Mouse (Mus musculus) neural tube, embryonic 11.5 days (tissue): ENCODE data around the gene Pacsin1. TPM values are rescaled to one million over a fixed set of nuclear protein-coding genes. Genes with fewer than 3 reads are reported as not detected.

Experiments
- ATAC-seq: fragments of 200-750 bp; cut with Nextera tagmentation; 2 replicates; pipeline ENCODE4 v1.8.0; 2017; ENCODE audit warnings: moderate number of reproducible peaks, mild to moderate bottlenecking, moderate TSS enrichment, moderate library complexity; ENCODE audit not compliant: insufficient read depth, low FRiP score, low TSS enrichment
- DNase-seq: peaks from one replicate; pipeline ENCODE4 v3.0.0-alpha.2; 2015; ENCODE audit warnings: low spot score
- H3K27ac ChIP-seq: fragments of 300-500 bp; sonication (generic); 2 replicates; pipeline ENCODE4 v1.5.1; 2014; ENCODE audit warnings: low read depth, mild to moderate bottlenecking, low read length
- H3K27me3 ChIP-seq: fragments of 300-500 bp; sonication (generic); 2 replicates; pipeline ENCODE4 v1.6.1; 2014; ENCODE audit warnings: mild to moderate bottlenecking, low read length, mixed read lengths; ENCODE audit not compliant: control insufficient read depth, insufficient read depth
- H3K36me3 ChIP-seq: fragments of 300-500 bp; sonication (generic); 2 replicates; pipeline ENCODE4 v1.6.1; 2014; ENCODE audit warnings: mild to moderate bottlenecking, low read length, moderate library complexity, mixed read lengths; ENCODE audit not compliant: control insufficient read depth, insufficient read depth
- H3K4me1 ChIP-seq: fragments of 300-500 bp; sonication (generic); 2 replicates; pipeline ENCODE4 v1.6.1; 2014; ENCODE audit warnings: low read length, mixed read lengths; ENCODE audit not compliant: control insufficient read depth, insufficient read depth
- H3K4me2 ChIP-seq: fragments of 300-500 bp; sonication (generic); 2 replicates; pipeline ENCODE4 v1.6.1; 2014; ENCODE audit warnings: low read depth, mild to moderate bottlenecking, moderate library complexity
- H3K4me3 ChIP-seq: fragments of 300-500 bp; sonication (generic); 2 replicates; pipeline ENCODE4 v1.5.1; 2014; ENCODE audit warnings: low read depth, low read length
- H3K9ac ChIP-seq: fragments of 300-500 bp; sonication (generic); 2 replicates; pipeline ENCODE4 v1.6.1; 2014; ENCODE audit warnings: mild to moderate bottlenecking, low read length
- H3K9me3 ChIP-seq: fragments of 300-500 bp; sonication (generic); 2 replicates; pipeline ENCODE4 v1.6.1; 2016; ENCODE audit warnings: low read length; ENCODE audit not compliant: control insufficient read depth
- WGBS: fragments of 180-500 bp; shearing (Covaris S2); extraction: QIAGEN DNeasy Blood & Tissue Kit; methylation state at CpG from one replicate; pipeline ENCODE4 v1.1.7; 2014; 5-methylcytosine and 5-hydroxymethylcytosine counted together
- polyA plus RNA-seq: library from polyadenylated mRNA; unstranded; fragments of >200 nt; fragmentation: Nextera tagmentation; extraction: Ambion mirVana; gene quantifications from 2 replicates; pipeline ENCODE4 v1.2.1, GENCODE M21; 2014

The Pacsin1 gene
- polyA plus RNA-seq, 1 experiment from 2014 or later, result 4.3 TPM

- Histone ChIP-seq H3K36me3 (no peaks in the 10 kb centered on the region), H3K4me3 (no peak overlapping the region), H3K9me3 (no peaks in the 10 kb centered on the region), H3K9ac (no peak overlapping the region), H3K27ac (no peak overlapping the region), H3K4me1 (no peaks in the 10 kb centered on the region), H3K27me3 (no peaks in the 10 kb centered on the region), H3K4me2 (no peak overlapping the region)
- no peak for ATAC-seq
- WGBS, result 70% methylated on average over 14 of the region's 14 CpGs
- no peak for DNase-seq
Observed at GRCm38 (mm10) chr17:27719663-27720062, 64.4 kb downstream of the Pacsin1 start.

GRCm38 (mm10) chr17:27720326-27720725 lies 65.0 kb downstream of the Pacsin1 start:
- H3K27me3 ChIP-seq, result no peaks in the 10 kb centered on the region
- WGBS, result 53% methylated on average over 9 of the region's 9 CpGs

DNA sequence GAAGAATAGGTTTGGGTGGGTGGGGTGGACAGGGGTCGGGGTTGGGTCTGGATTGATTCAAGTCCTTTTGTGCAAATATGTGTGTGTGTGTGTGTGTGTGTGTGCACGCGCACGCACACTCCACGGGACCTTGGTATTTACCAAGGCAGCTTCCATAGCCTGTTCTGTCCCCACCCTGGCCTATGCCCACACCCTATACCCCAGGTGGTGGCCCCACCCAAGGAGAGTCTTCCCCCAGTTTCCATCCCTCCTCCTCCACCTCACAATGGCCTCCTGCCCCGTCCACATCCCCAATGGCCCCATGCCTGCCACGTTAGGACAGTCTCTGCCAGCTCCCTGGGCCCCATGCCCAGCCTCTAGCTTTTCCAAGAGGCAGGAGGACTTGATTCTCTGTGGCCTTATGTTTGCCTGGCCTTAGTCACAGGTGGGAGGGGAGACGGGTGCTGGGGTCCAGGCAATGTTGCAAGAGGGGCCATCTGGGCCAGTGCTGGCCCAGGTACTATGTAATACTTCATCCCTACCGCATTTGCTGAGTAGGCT lies 65.9 kb downstream of the Pacsin1 start:
- no peak overlapping the region for H3K27ac ChIP-seq
- H3K4me3 ChIP-seq, result no peak overlapping the region
- DNase-seq (no peak), ATAC-seq (no peak)
- H3K9ac ChIP-seq, result no peak overlapping the region
- 86% methylated on average over 9 of the region's 9 CpGs for WGBS
- no peaks in the 10 kb centered on the region for H3K27me3 ChIP-seq
- 0 out of 2 replicates have a peak, but pooled peaks cover 4% of the 10 kb centered on the region for H3K4me1 ChIP-seq
- no peaks in the 10 kb centered on the region for H3K9me3 ChIP-seq
- no peak overlapping the region for H3K4me2 ChIP-seq
- H3K36me3 ChIP-seq, result no peaks in the 10 kb centered on the region

More at GRCm38 (mm10) chr17:27720326-27720725, 65.0 kb downstream of the Pacsin1 start:
- Histone ChIP-seq H3K4me1 (0 out of 2 replicates have a peak, but pooled peaks cover under 1% of the 10 kb centered on the region), H3K27ac (no peak overlapping the region), H3K36me3 (no peaks in the 10 kb centered on the region), H3K4me2 (no peak overlapping the region), H3K9me3 (no peaks in the 10 kb centered on the region), H3K9ac (no peak overlapping the region), H3K4me3 (no peak overlapping the region)
- no peak for DNase-seq
- no peak for ATAC-seq

DNA sequence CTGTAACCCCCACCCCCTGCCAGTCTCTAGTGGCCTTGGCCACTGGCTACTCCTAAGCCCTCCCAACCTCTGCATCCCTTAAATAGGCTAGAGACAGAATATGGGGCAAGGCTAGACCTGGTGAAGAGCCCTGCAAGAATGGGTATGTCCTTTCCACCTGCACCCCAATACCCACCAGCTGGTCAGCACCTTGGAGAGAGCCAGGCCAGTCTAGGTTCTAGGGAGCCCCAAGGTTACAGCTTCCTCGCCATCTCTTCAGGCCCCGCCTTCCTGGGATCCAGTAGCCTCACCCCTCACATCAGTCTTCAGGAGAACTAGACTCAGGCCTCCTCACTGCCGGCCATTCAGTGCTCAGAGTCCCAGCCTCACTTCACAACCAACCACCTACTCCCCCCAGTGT lies 69.0 kb downstream of the Pacsin1 start:
- Histone ChIP-seq H3K27me3 (no peaks in the 10 kb centered on the region), H3K9ac (no peak overlapping the region)
- 33% methylated on average over 3 of the region's 3 CpGs for WGBS

GRCm38 (mm10) chr17:27725011-27725410 lies 69.7 kb downstream of the Pacsin1 start:
- Histone ChIP-seq H3K9ac (no peak overlapping the region; the same call in 1 of the 2 replicates), H3K27me3 (no peaks in the 10 kb centered on the region), H3K4me1 (0 out of 2 replicates have a peak, but pooled peaks cover 4% of the 10 kb centered on the region), H3K4me2 (no peak overlapping the region), H3K4me3 (no peak overlapping the region), H3K9me3 (no peaks in the 10 kb centered on the region), H3K27ac (no peak overlapping the region), H3K36me3 (no peaks in the 10 kb centered on the region)
- DNase-seq (no peak), ATAC-seq (no peak)
- 36% methylated on average over 10 of the region's 10 CpGs for WGBS

More for the DNA sequence above, 69.0 kb downstream of the Pacsin1 start:
- ATAC-seq, result no peak
- no peak overlapping the region for H3K4me2 ChIP-seq
- H3K4me1 ChIP-seq, result 0 out of 2 replicates have a peak, but pooled peaks cover 4% of the 10 kb centered on the region
- H3K9me3 ChIP-seq, result no peaks in the 10 kb centered on the region
- no peaks in the 10 kb centered on the region for H3K36me3 ChIP-seq
- DNase-seq, result no peak
- no peak overlapping the region for H3K4me3 ChIP-seq
- no peak overlapping the region for H3K27ac ChIP-seq

DNA sequence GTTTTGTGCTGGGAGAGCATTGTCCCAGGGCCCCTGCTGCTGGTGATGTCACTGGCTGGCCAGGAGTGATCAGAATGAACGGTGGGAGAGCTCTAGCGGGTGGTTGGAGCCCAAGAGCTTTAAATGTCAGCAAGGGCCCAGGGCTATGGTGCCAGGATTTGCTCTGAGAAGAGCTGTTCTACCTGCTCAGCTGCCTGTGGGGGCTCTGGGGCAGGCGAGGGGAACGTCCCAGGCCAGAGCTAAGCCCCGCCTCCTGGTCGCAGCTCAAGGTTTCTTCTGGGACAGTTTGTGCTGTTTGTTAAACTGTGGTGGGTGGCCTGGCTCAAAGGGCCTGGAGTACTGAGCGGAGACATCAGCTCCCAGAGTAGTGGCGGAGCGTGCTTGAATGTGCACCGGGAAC lies 70.1 kb downstream of the Pacsin1 start:
- H3K4me2 ChIP-seq, result no peak overlapping the region
- peak overlapping the region; percentile 32 for H3K9ac ChIP-seq
- H3K36me3 ChIP-seq, result no peaks in the 10 kb centered on the region
- ATAC-seq, result no peak
- DNase-seq, result no peak
- no peaks in the 10 kb centered on the region for H3K9me3 ChIP-seq
- H3K27ac ChIP-seq, result no peak overlapping the region
- 0 out of 2 replicates have a peak, but pooled peaks cover 4% of the 10 kb centered on the region for H3K4me1 ChIP-seq
- H3K4me3 ChIP-seq, result no peak overlapping the region
- no peaks in the 10 kb centered on the region for H3K27me3 ChIP-seq
- 19% methylated on average over 10 of the region's 10 CpGs for WGBS

DNA sequence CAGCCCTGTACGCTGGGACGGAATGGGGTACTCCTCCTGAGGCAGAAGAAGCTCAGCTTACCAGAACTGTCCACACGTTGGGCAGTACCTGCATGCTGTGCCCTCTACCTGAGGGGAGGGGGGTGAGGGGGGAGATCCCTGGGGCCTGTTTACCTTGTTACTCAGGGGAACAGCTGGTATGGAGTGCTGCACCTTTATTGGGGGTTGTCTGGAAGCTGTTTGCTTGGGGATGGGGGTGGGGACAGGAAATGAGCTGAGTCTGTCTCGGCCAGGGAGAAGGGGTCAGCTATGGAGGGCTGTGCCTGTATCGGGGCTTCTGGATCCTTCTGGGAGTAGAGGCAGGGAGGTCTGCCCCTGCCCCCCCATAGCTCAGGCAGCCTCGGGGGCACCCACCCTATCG lies 71.2 kb downstream of the Pacsin1 start:
- Histone ChIP-seq H3K27ac (no peak overlapping the region), H3K4me2 (no peak overlapping the region), H3K36me3 (no peaks in the 10 kb centered on the region), H3K9me3 (no peaks in the 10 kb centered on the region), H3K4me1 (0 out of 2 replicates have a peak, but pooled peaks cover 4% of the 10 kb centered on the region), H3K4me3 (no peak overlapping the region), H3K27me3 (no peaks in the 10 kb centered on the region), H3K9ac (no peak overlapping the region)
- DNase-seq (no peak), ATAC-seq (no peak)
- WGBS, result 55% methylated on average over 7 of the region's 7 CpGs

GRCm38 (mm10) chr17:27728770-27729169 lies 73.5 kb downstream of the Pacsin1 start, which contains the start of gene Spdef:
Gene Spdef (minus strand): TSS chr17:27728955.
- ATAC-seq (no peak), DNase-seq (no peak)
- Histone ChIP-seq H3K36me3 (no peaks in the 10 kb centered on the region), H3K27me3 (no peaks in the 10 kb centered on the region), H3K27ac (no peak within 1 kb of the TSS), H3K4me2 (no peak within 1 kb of the TSS), H3K9ac (no peak within 1 kb of the TSS), H3K4me1 (0 out of 2 replicates have a peak, but pooled peaks cover 4% of the 10 kb centered on the region), H3K4me3 (no peak within 1 kb of the TSS), H3K9me3 (no peaks in the 10 kb centered on the region)
- 84% methylated on average over 10 of the region's 10 CpGs for WGBS

DNA sequence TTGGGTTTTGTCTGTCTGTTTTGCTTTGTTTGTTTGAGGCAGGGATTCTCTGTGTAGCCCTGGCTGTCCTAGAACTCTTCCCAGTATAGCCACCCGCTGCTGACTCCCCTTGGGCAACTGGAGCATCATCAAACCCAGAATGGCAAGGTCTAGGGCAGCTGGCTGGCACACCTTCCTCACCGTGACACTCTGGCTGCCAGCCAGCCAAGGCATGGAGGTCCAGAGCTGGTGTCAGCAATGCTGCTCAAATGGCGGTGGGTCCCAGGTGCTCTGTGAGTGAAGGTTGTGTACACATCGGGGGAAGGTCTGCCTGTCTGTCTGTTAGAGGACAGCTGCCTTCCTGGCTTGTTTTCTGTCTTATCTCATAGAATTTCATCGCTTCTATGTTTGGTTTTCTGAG lies 76.8 kb downstream of the Pacsin1 start:
- Histone ChIP-seq H3K4me1 (no peaks in the 10 kb centered on the region), H3K9ac (no peak overlapping the region), H3K36me3 (no peaks in the 10 kb centered on the region), H3K4me2 (no peak overlapping the region), H3K4me3 (no peak overlapping the region), H3K27ac (no peak overlapping the region), H3K27me3 (no peaks in the 10 kb centered on the region), H3K9me3 (no peaks in the 10 kb centered on the region)
- WGBS, result 85% methylated on average over 5 of the region's 5 CpGs
- ATAC-seq, result no peak
- DNase-seq, result no peak
